Mouse (Mus musculus) liver, embryonic 11.5 days (tissue): Measurements from ENCODE around the gene Erbb3. TPM values are rescaled to one million over a fixed set of nuclear protein-coding genes. Genes with fewer than 3 reads are reported as not detected.

Source experiments
- ATAC-seq: fragments of 200-750 bp; cut with Nextera tagmentation; replicated peaks from 2 replicates; pipeline ENCODE4 v1.8.0; 2017; ENCODE audit warnings: moderate number of reproducible peaks, mild to moderate bottlenecking, moderate TSS enrichment, moderate library complexity; ENCODE audit not compliant: low FRiP score
- DNase-seq: peaks from one replicate; pipeline ENCODE4 v3.0.0-alpha.2; 2017; ENCODE audit warnings: low spot score
- H3K27ac ChIP-seq: fragments of 300-500 bp; sonication (generic); 2 replicates; pipeline ENCODE4 v1.5.1; 2014; ENCODE audit warnings: mild to moderate bottlenecking, low read depth, low read length, control low read depth
- H3K27me3 ChIP-seq: fragments of 300-500 bp; sonication (generic); replicated peaks from 2 replicates; pipeline ENCODE4 v1.6.1; 2014; ENCODE audit warnings: low read length, mixed read lengths; ENCODE audit not compliant: control insufficient read depth, insufficient read depth
- H3K36me3 ChIP-seq: fragments of 300-500 bp; sonication (generic); 2 replicates; pipeline ENCODE4 v1.6.1; 2014; ENCODE audit warnings: mild to moderate bottlenecking, low read length, moderate library complexity, mixed read lengths; ENCODE audit not compliant: control insufficient read depth, insufficient read depth
- H3K4me1 ChIP-seq: fragments of 300-500 bp; sonication (generic); replicated peaks from 2 replicates; pipeline ENCODE4 v1.6.1; 2014; ENCODE audit warnings: low read length, mixed read lengths; ENCODE audit not compliant: control insufficient read depth, insufficient read depth
- H3K4me2 ChIP-seq: fragments of 300-500 bp; sonication (generic); 2 replicates; pipeline ENCODE4 v1.6.1; 2014; ENCODE audit warnings: mild to moderate bottlenecking, control low read depth, moderate library complexity
- H3K4me3 ChIP-seq: fragments of 300-500 bp; sonication (generic); 2 replicates; pipeline ENCODE4 v1.5.1; 2014; ENCODE audit warnings: low read depth, low read length, control low read depth
- H3K9ac ChIP-seq: fragments of 300-500 bp; sonication (generic); 2 replicates; pipeline ENCODE4 v1.6.1; 2014; ENCODE audit warnings: low read depth, low read length, control low read depth
- H3K9me3 ChIP-seq: fragments of 300-500 bp; sonication (generic); 2 replicates; pipeline ENCODE4 v1.6.1; 2016; ENCODE audit warnings: low read length, inconsistent platforms, mixed read lengths; ENCODE audit not compliant: control insufficient read depth
- WGBS: fragments of 180-500 bp; shearing (Covaris S2); extraction: QIAGEN DNeasy Blood & Tissue Kit; methylation state at CpG from one replicate; pipeline ENCODE4 v1.1.7; 2014; 5-methylcytosine and 5-hydroxymethylcytosine counted together
- polyA plus RNA-seq: library from polyadenylated mRNA; unstranded; fragments of >200 nt; fragmentation: Nextera tagmentation; extraction: Ambion mirVana; gene quantifications from 2 replicates; pipeline ENCODE4 v1.2.1, GENCODE M21; 2014

The Erbb3 gene
- polyA plus RNA-seq, 1 experiment from 2014 or later: 3.0 TPM

DNA sequence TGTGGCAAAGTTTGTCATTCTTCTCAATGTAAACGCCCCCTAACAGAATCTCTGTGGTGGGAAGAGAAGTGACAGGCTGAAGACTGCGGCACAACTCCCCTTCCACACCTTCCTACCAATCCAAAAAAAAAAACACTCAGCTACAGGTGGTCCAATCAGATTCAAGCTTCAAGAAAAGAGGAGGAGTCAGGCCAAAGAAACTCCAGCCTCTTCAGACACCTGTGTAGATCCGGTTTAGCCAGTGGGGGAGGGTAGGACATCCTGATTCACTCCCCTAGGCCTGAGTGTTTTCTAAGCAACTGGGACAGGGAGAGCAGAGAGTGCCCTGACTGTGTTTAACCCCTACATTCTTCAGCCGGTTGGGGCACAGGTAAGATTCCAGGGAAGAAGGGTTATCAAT is 5.1 kb downstream of the Erbb3 start:
- Histone ChIP-seq H3K27ac (no peak overlapping the region), H3K4me2 (no peak overlapping the region), H3K27me3 (peaks cover 50% of the 10 kb centered on the region)

DNA sequence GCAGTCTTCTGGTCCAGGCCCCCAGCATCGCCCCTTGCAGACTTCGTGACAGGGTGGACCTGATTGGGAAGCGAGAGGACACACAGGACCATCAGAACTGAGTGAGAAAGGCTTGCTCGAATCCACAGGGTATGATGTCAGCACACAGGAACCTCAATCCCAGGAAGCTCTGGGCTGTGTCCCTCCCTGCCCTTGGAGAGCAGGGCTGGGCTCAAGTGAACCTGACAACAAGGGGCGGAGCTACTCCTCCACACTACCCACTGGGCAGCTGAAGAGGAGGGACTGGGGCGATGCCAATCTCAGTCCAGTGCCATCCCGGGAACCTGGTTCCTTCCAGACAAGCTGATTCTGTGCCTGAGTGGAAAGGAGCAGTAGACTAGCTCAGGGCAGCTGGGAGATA is 5.8 kb downstream of the Erbb3 start:
- 0 out of 2 replicates have a peak, but pooled peaks cover 6% of the 10 kb centered on the region for H3K4me1 ChIP-seq
- no peak overlapping the region for H3K9ac ChIP-seq
- H3K4me3 ChIP-seq: no peak overlapping the region
- 0 out of 2 replicates have a peak, but pooled peaks have one; percentile 28 for ATAC-seq
- no peak overlapping the region for H3K27ac ChIP-seq
- H3K4me2 ChIP-seq: no peak overlapping the region
- H3K36me3 ChIP-seq: no peaks in the 10 kb centered on the region
- no peaks in the 10 kb centered on the region for H3K9me3 ChIP-seq
- no peak for DNase-seq
- 21% methylated on average over 7 of the region's 7 CpGs for WGBS
- peaks cover 43% of the 10 kb centered on the region for H3K27me3 ChIP-seq

More for the DNA sequence above, 5.1 kb downstream of the Erbb3 start:
- ATAC-seq (no peak), DNase-seq (no peak)
- Histone ChIP-seq H3K4me1 (peaks cover 8% of the 10 kb centered on the region; the same call in 1 of the 2 replicates), H3K4me3 (no peak overlapping the region), H3K36me3 (no peaks in the 10 kb centered on the region), H3K9ac (no peak overlapping the region), H3K9me3 (no peaks in the 10 kb centered on the region)
- 14% methylated on average over 4 of the region's 4 CpGs for WGBS

DNA sequence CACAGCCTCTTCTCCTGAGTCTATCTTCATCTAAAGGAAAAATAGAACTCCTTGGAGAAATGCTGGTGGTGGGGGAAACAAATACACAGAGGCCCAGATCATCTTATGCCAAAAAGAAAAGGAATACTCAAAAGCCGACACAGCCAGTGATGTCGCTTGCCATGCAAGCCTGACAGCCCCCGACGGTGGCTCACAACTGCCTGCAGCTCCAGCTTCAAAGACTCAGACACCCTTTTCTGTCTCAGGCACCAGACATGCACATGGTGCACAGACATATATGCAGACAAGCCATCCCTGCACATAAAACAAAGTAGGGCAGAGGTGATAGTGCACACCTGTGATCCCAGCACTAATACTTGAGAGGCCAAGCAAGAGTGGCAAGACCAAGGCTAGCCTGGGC is 9.7 kb downstream of the Erbb3 start:
- H3K27me3 ChIP-seq: peaks cover 11% of the 10 kb centered on the region
- no peaks in the 10 kb centered on the region; the same call in 1 of the 2 replicates for H3K36me3 ChIP-seq
- no peaks in the 10 kb centered on the region for H3K9me3 ChIP-seq
- H3K4me3 ChIP-seq: no peak overlapping the region
- ATAC-seq (no peak), DNase-seq (no peak)
- no peak overlapping the region for H3K27ac ChIP-seq
- no peak overlapping the region for H3K4me2 ChIP-seq
- no peaks in the 10 kb centered on the region for H3K4me1 ChIP-seq
- no peak overlapping the region for H3K9ac ChIP-seq
- WGBS: 88% methylated on average over 4 of the region's 4 CpGs

DNA sequence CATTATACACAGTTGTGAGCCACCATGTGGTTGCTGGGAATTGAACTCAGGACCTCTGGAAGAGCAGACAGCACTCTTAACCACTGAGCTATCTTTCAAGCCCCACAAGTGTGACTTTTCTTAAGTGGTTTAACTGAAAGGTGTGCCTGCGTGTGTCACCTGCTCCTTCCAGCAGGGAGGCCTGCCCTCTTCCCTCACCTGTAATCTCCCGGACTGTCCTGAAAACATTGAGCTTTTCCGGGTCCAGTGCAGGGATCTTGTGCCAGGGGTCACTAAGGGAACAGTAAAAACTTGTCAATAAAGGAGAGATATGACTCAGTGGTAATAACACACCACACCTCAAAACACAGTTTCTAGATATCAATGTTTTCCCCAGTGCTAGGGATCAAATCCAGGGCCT is 10.2 kb downstream of the Erbb3 start:
- no peak overlapping the region for H3K9ac ChIP-seq
- H3K27me3 ChIP-seq: peaks cover 7% of the 10 kb centered on the region
- no peaks in the 10 kb centered on the region for H3K9me3 ChIP-seq
- H3K4me1 ChIP-seq: no peaks in the 10 kb centered on the region
- H3K4me3 ChIP-seq: no peak overlapping the region
- 79% methylated on average over 3 of the region's 3 CpGs for WGBS
- no peaks in the 10 kb centered on the region; the same call in 1 of the 2 replicates for H3K36me3 ChIP-seq
- DNase-seq (no peak), ATAC-seq (no peak)
- H3K4me2 ChIP-seq: no peak overlapping the region
- no peak overlapping the region for H3K27ac ChIP-seq

DNA sequence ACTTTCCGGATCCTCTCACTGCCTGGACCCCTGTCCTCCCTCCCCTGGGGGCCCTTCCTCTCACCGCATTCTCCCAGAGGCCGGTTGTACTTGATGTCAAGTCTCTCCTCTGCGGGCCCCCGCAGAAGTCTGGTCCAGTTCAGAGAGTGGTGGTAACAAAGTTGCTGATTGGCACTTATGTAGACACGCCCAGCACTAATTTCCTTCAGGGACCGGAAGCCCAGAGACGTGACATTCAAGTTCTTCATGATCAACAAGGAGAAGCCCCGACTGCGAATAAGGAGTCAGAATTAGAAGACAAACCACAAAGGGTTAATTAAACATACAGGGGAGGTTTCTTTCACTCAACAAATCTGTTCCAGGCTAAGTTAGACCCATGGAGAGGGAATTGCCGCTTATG is 11.1 kb downstream of the Erbb3 start:
- no peak overlapping the region for H3K4me2 ChIP-seq
- no peak for ATAC-seq
- 59% methylated on average over 11 of the region's 11 CpGs for WGBS

DNA sequence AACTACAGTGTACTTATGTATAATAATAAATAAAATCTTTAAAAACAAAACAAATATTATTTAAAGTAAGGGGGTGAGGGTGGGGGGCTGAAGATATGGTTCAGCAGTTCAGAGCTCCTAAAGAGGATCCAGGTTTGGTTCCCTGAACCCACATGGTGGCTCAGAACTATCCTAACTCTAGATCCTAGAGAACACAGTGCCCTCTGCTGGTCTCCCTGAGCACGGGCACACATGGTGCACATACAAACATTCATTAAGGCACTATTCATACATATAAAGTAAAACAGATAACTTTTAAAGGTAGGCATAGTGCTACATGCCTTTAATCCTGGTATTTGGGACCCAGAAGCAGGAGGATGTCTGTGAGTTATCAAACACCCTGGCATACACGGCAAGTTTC is 14.4 kb downstream of the Erbb3 start:
- no peak for ATAC-seq
- H3K9ac ChIP-seq: no peak overlapping the region
- no peak overlapping the region for H3K27ac ChIP-seq
- H3K4me3 ChIP-seq: no peak overlapping the region
- H3K9me3 ChIP-seq: no peaks in the 10 kb centered on the region
- DNase-seq: no peak
- no peaks in the 10 kb centered on the region; the same call in 1 of the 2 replicates for H3K27me3 ChIP-seq
- no peaks in the 10 kb centered on the region for H3K4me1 ChIP-seq
- WGBS: 84% methylated on average over 2 of the region's 2 CpGs
- H3K4me2 ChIP-seq: no peak overlapping the region
- no peaks in the 10 kb centered on the region; the same call in 1 of the 2 replicates for H3K36me3 ChIP-seq

More for the DNA sequence above, 11.1 kb downstream of the Erbb3 start:
- Histone ChIP-seq H3K4me1 (no peaks in the 10 kb centered on the region), H3K27ac (no peak overlapping the region), H3K9me3 (no peaks in the 10 kb centered on the region), H3K9ac (no peak overlapping the region), H3K27me3 (no peaks in the 10 kb centered on the region; the same call in 1 of the 2 replicates), H3K4me3 (no peak overlapping the region), H3K36me3 (no peaks in the 10 kb centered on the region; the same call in 1 of the 2 replicates)
- no peak for DNase-seq

DNA sequence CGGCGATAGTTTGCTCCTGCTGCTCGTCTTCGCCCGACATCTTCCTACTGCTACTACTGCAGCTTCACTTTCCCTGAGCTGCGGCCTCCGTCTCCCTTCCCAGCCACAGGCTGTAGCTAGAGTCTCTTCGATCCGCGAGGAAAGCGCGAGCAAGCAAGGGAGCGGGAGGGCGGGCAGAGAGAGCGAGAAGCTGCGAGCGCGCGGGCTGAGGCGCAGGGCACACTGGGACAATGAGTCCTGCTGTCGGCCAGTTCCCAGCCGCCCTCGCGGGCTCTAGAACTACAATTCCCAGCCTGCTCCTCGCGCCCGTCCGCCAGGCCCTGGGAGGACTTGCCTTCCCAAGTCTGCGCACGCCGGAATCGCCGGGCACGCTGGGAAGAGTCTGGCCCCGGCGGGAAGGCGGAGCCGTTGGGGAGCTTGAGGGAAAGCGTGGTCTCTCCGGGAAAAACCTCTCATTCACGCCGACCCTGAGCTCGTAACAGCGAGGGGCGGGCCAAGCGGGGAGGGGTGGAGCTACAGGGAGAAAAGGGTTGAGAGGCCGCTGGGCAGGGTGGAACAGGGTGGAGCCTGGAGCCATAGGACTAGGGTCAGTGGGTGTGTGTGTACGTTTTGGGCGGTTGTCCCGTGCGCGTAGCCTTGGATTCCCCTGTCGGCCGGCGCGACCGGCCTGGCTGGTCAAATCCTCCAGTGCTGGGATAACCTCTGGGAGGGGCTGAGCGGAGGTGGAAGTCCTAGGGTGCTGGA is 23.5 kb downstream of the Erbb3 start, which contains the start of gene Pa2g4:
Gene Pa2g4 (minus strand): TSS at position 200 of the 744 bp plus-strand sequence.
- Histone ChIP-seq H3K4me3 (peak within 1 kb of the TSS; percentile 91), H3K27ac (peak within 1 kb of the TSS; percentile 89), H3K4me1 (peaks cover 9% of the 10 kb centered on the region; the same call in 1 of the 2 replicates), H3K4me2 (peak within 1 kb of the TSS; percentile 76), H3K36me3 (peaks cover 18% of the 10 kb centered on the region), H3K9ac (peak within 1 kb of the TSS; percentile 97), H3K9me3 (no peaks in the 10 kb centered on the region), H3K27me3 (no peaks in the 10 kb centered on the region)
- peak; percentile 99 for ATAC-seq
- WGBS: under 1% methylated on average over 58 of the region's 58 CpGs
- peak; percentile 100 for DNase-seq

DNA sequence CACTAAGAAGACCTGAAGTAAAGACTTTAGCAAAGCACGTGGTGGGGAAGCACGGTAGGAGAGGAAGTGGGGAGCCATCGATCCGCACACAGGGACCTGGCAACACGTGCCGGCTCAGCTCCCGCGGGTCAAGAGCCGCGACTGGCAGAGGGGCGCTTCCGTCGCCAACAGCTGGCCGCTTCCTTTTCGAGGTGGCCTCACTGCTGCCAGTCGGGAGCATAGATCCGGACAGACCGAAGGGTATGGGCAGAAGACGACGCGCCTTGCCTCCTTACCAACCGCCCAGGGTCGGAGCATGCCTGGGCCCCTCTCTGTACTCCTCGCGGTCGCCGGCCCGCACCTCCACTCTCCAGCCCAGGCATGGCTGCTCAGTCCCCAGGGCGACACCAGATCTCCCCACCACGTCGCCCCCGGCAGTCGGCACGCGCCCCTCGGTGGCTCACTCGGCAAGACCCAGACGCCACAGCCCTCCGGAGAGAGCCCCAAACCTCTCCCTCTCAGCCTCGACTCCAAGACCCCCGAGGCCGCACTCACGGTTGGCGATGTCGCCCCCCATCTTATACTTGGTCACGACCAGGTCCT is 24.2 kb downstream of the Erbb3 start:
- WGBS: 1% methylated on average over 46 of the region's 46 CpGs
- peak overlapping the region; percentile 97 for H3K9ac ChIP-seq
- peak overlapping the region; percentile 91 for H3K4me3 ChIP-seq
- ATAC-seq (peak; percentile 28), DNase-seq (peak; percentile 74)
- no peaks in the 10 kb centered on the region for H3K27me3 ChIP-seq
- peak overlapping the region; percentile 76 for H3K4me2 ChIP-seq
- H3K4me1 ChIP-seq: peaks cover 9% of the 10 kb centered on the region; the same call in 1 of the 2 replicates
- peaks cover 25% of the 10 kb centered on the region for H3K36me3 ChIP-seq
- no peaks in the 10 kb centered on the region for H3K9me3 ChIP-seq
- H3K27ac ChIP-seq: peak overlapping the region; percentile 89
